Mouse (Mus musculus): ENCODE measurements around the gene Enpep.

Enpep gene

GRCm38 (mm10) chr3:129238010-129238409 is 94.5 kb downstream of the Enpep start:
- DNase-seq (ENCODE audit: low spot score) = no peak

GRCm38 (mm10) chr3:129227331-129227730 is 105.2 kb downstream of the Enpep start:
- peak; percentile 46 for DNase-seq (ENCODE audit: low spot score)

GRCm38 (mm10) chr3:129226681-129227080 is 105.8 kb downstream of the Enpep start:
- DNase-seq (ENCODE audit: low spot score) = peak; percentile 23

GRCm38 (mm10) chr3:129225577-129226289 is 106.8 kb downstream of the Enpep start:
- DNase-seq (ENCODE audit: low spot score) = peak; percentile 18

- peak; percentile 50 for DNase-seq (ENCODE audit: low spot score)
These were observed 107.5 kb downstream of the Enpep start for GRCm38 (mm10) chr3:129224806-129225576.

GRCm38 (mm10) chr3:129223964-129224805 is 108.3 kb downstream of the Enpep start:
- DNase-seq (ENCODE audit: low spot score) = peak; percentile 64

- DNase-seq (ENCODE audit: low spot score) = peak; percentile 53
These were observed 109.1 kb downstream of the Enpep start for GRCm38 (mm10) chr3:129223401-129223800.

GRCm38 (mm10) chr3:129222448-129223290 is 109.9 kb downstream of the Enpep start:
- peak; percentile 57 for DNase-seq (ENCODE audit: low spot score)

GRCm38 (mm10) chr3:129221380-129222260 is 110.9 kb downstream of the Enpep start:
- peak; percentile 39 for DNase-seq (ENCODE audit: low spot score)

- peak; percentile 57 for DNase-seq (ENCODE audit: low spot score)
These were observed 111.7 kb downstream of the Enpep start for GRCm38 (mm10) chr3:129220681-129221379.

- peak; percentile 68 for DNase-seq (ENCODE audit: low spot score)
These were observed 112.3 kb downstream of the Enpep start for GRCm38 (mm10) chr3:129220086-129220670.

All from embryo, embryonic 10.5 days (tissue).